Mouse (Mus musculus): ENCODE results near the gene Ppfibp1.

The Ppfibp1 gene

DNA sequence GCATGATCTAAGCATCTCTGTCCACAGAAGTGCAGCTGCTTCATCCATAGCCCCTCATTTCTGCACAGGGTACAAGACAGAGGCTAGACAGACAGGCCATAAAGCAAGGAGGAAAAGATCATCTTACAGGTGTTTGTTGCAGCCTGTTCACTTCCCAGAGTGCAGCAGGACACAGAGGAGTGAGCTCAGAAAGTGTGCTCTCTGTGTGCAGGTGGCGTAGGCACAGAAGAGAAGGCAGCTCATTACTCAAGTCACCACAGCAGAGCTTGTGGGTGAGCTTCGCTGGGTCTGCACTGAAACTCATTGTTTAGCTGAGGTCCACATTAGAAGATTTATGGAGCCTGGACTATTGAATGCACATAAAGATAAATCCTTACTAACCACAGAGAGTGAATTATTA lies 111.5 kb downstream of the Ppfibp1 start:
- no peak for DNase-seq

DNA sequence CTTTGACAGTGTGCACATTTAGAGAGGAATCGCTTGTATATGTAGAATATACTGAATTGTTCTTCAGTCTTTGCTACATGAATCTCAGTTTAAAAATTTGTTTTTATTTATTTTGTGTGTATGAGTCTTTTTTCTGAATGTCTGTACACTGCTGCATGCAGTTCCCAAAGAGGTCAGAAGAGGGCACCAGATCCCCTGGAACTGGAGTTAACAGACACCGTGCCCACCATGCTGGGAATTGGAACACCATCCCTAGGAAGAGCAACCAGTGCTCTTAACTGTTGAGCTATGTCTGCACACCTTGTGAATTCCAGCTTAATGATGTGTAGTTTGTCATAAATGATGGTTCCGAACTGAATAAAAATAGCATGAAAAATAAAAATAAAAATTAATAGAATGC lies 119.9 kb downstream of the Ppfibp1 start:
- DNase-seq = peak; percentile 86 to 92

DNA sequence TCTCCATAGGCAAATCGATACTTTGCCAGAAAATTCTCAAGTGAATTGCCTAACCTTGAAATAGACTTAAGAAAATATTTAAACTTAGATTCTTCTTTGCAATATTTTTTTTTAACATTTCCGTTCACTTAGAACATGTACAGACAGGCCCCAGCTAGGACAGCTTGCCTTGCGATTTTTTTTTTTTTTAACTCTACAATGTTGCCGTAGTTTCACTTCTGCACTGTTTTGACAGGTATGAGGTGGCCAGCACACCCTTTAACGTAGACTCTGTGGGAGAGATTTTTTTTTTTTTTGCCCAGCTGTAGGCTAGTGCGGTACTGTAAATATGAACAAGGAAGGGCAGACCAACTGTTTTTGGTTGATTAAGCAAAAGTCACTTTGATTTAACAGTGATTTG lies 122.1 kb downstream of the Ppfibp1 start:
- DNase-seq = no peak

DNA sequence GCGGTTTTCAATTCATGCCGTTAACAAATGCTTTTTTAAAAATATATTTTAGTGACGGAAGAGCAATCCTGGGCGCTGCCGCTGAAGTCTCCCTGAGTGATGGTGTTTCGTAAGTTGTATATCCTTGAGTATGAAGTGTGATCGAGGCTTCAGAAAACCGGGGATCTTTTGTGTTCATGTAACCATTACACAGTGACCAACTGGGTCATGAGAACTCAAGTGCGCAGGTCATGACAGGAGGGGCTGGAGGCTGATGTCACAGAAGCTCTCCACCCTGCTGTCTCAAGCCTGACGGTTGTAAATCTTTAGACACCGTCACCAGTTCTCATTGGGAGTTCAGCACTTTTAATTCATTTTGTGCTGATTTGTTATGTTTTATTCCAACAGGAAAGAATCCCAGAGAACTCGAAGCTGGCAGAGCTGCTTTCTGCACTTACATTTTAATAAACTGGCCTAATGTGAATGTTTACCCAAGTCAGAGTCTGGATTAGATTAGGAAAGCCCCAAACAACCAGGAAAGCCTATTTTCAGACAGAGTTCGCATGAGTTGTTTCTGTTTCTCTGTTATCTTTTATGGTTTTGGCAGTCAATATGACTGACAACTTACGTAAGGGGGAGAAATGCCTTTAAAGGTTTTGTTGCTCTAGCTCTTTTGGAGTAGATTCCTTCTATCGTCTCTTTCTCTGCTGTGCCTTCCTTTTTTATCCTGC lies 122.7 kb downstream of the Ppfibp1 start:
- no peak for DNase-seq

DNA sequence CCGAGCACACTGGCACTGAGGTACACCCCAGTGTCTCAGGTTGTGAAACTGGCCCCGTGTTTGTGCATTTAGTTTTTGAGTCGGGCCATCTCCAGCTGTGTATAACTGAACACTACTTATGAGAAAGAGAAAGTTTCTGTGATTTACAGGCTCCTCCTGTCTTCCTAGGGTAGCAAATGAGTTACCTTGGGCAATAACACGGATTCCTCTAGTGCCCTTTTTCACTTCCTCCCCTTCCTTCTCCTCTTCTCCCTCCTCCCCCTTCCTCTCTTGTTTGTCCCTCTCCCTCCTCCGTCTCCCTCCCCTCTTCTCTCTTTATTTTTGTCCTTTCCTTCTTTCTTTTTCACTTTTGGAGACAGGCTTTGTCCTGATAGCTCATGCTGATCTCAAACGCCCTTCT lies 123.3 kb downstream of the Ppfibp1 start:
- DNase-seq = no peak

DNA sequence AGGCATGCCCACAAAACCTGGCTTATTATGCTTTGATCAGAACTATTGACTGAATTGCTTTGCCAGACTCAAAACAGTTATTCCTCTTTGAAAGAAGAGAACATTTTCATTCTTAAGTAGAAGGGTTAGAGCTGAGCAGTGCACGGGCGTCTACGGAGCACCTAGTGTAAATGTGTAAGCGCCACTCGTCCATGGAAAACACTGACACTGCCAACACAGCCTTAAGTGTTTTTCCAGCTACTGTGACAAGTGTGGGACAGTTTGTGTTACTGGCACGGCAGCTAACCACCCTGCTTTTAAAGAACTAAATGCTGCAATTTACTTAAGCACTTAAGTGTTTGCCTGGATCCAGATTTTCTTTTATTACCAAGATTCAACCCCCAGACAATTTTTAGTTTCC lies 123.7 kb downstream of the Ppfibp1 start:
- DNase-seq = no peak

DNA sequence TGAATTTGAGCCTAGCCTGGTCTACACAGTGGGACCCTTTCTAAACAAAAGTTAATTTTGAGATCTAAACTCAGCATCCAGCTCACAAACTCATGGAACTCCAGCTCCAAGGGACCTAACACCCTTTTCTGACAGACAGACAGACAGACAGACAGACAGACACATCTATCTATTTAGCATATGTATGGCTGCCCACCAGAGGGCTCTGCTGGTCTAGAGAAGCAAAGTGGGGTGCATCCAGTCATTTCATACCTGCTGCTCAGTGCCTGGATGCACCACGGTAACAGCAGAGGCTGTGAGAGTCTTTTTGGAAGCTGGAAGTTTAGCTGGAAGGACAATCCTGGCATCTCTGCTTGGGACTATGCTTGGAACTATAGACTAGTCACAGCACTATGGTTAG lies 125.3 kb downstream of the Ppfibp1 start:
- DNase-seq = peak; percentile 40 to 46

DNA sequence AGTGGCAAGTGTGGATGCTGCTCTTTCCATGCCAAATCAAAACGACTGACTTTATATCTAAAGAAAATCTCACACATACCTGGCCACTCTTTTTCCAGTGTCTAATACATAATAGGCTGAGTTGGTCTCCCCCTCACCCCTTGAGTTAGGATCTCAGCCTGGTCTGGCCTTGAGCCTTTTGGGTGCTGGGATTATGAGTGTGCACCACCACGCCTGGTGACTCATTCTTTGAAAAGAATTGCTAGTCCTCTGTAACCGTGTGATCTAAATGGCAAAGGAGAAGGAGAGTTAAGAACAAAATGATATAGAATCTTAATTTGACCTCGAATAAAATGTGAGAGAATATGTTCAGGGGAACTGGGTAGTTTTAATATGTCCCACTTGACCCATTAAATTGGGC lies 129.6 kb downstream of the Ppfibp1 start:
- DNase-seq = no peak

DNA sequence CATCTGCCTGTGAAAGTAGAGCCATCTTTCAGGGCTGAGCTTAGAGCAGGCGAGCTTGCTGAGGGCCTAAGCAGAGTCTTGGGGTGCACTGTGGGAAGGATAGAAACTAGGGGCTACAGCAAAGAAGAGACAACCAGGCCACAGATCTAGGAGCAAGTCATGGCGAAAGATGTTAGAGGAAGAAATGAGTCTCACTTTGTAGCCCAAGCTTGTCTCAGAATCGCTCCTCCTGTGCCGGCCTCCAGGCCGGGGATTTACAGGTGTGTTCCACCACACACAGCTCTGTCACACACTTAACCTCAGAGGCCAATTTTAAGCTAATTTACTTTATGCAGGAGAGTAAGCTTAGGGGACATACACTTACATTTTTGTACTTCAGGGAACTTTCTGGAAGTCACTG lies 130.1 kb downstream of the Ppfibp1 start:
- no peak for DNase-seq

DNA sequence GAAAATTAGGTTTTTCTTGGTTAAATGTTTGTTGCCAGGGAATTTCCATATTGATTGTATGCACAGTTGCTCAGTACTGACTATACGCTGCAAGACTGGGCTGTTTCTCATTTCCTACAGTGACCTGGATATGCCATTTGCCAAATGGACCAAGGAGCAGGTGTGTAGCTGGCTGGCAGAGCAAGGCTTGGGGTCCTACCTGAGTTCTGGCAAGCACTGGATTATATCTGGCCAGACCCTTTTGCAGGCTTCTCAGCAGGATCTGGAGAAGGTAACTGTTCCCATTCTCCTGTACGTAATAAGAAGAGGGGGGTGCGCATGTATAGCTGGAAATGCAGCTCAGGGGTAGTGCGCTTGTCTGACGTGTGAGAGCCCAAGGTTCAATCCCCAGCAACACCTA lies 132.9 kb downstream of the Ppfibp1 start:
- DNase-seq = peak; percentile 50 to 78

DNA sequence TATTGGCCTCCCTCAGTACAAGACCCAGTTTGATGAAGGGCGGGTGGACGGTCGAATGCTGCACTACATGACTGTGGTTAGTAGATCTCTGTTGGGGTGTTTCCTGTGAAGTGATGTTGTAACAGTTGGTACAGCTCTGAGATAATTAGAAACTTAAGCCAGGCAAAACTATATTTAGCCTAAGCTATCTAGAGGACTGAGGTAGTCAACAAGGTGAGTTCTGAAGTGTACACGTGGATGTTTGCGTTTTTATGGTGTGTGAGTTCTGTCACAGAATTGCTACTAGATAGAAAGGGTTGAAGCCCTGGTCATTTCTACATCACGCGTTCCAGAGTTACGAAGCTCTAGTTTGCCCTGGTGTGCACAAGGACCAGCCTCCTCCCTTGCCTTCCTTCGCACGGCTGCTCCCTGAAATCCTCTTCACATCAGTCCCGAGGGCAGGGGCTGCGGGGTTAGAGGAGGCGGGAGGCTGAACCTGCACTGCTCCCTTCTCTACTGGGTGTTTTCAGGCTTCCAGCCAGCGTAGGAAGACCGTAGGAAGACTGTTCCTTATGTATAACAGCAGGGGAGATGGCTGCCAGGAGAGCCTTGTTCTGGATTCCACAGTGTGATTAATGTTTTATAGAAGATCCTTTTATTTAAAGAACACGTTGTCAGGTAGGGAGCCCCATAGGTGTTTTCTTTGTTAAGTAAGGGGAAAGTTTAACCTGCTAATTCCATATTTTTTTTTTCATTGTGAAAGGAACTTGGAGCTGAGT lies 134.3 kb downstream of the Ppfibp1 start:
- peak; percentile 15 to 38 for DNase-seq

DNA sequence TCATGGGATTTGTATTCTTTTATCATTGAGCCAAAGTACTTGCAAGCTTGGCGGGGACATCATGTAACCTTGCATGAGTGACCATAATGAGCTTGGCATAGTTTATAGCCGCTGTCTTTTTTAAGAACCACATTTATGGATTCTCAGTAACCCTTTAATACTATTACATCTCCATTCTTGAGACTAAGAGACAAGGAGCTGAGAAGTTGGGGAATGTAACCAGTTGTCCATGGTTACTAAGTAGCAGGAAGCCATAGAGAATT lies 134.8 kb downstream of the Ppfibp1 start:
- no peak for DNase-seq

DNA sequence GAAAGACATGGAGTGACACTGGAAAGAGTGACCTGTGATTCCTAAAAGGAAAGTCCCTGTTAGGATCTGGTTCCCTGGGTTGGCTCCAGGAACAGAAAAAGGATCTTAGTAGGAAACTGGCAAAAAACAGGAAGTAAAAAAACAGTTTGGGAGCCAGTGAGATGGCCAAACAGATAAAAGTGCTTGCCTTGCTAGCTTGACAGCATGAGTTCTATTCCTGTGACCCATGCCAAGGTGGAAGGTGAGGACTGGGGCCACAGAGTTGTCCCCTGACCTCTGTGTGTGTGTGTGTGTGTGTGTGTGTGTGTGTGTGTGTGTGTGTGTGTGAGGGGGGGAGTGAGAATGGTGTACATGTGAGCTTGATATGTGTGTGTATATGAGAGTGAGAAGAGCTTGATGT lies 135.3 kb downstream of the Ppfibp1 start:
- no peak for DNase-seq

DNA sequence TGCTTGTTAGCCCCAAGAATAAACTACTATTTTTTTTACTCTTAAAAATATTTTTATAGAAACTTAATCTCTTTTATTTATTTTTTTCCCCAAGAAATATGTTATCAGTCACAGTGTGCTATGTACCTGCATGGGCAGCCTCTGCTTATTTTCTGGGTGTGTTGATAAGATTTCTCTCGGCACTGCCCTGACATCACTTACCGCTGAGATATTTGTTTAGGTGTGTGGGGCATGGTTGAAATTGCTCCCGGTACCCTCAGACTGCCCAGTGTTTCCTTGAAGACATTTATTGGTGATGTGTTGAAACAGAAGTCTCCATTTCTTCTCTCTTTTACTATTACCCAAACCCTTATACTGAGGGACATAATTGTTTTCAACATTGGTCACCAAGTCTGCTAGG lies 136.5 kb downstream of the Ppfibp1 start:
- DNase-seq = no peak

DNA sequence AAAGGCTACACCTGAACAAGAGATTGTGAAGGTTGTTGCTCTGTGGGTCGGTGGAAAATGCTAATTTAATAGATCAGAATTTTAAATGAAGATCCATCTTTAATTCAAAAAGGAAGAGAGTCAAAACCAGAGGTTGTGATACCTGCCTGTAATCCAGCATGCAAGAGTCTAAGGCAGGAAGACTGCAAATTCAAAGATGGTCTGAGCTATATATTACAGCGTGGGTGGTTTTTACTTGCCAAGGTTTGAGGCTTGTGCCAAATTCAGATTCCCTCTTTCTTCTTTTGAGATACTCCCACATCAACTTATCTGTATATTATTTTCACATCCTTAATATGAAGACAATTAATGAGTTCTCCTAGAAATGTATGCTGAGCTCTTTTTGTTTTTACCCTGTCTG lies 140.1 kb downstream of the Ppfibp1 start:
- no peak for DNase-seq

DNA sequence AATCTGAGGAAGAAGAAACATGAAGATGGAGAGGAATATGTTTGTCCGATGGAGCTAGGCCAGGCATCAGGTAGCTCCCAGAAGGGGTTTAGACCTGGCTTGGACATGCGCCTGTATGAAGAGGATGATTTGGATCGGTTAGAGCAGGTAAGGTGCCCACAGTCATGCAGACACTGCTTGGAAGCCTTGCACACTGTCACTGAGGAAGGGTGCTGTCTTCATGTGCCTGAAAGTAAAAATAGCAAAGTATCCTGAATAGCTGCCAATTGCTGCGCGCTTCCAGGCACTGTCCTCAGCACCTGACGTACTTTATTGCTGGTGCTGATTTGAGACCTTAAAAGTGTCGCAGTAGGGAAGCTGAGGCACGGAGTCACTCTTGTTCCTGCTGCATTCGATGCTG lies 141.3 kb downstream of the Ppfibp1 start:
- DNase-seq = peak; percentile 31 to 69

DNA sequence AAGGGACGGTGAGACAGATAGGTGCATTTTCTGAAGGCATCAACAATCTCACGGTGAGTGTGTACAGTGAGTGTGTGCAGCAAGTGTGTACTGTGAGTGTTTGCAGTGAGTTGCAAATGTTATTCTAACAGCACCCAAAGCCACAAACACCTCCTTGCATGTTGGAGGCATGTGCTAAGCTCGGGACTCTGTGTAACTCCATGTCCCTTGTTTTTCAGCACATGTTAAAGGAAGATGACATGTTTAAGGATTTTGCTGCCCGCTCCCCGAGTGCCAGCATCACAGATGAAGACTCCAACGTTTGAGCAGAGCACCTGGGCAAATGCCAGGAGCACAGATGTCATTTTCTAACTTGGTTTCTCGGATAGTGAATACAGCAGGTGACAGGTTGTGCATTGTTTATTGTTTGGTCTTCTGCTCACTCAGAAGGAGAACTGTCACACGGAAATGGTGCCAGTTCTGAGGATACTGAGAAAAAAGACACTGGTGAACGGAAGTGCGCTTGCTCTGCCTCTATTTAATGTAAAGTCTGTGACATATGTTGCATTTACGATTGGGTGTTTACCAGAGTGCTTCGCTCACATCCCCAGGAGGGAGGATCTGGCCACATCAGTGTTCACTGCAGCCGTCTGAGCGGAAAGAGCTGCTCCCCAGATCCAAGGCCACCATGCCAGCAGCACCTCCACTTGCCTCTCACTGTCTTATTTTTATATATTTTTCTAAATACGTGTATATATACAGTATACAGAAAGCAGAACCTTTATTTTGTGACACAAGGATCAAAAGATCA lies 142.0 kb downstream of the Ppfibp1 start:
- peak; percentile 70 to 72 for DNase-seq

DNA sequence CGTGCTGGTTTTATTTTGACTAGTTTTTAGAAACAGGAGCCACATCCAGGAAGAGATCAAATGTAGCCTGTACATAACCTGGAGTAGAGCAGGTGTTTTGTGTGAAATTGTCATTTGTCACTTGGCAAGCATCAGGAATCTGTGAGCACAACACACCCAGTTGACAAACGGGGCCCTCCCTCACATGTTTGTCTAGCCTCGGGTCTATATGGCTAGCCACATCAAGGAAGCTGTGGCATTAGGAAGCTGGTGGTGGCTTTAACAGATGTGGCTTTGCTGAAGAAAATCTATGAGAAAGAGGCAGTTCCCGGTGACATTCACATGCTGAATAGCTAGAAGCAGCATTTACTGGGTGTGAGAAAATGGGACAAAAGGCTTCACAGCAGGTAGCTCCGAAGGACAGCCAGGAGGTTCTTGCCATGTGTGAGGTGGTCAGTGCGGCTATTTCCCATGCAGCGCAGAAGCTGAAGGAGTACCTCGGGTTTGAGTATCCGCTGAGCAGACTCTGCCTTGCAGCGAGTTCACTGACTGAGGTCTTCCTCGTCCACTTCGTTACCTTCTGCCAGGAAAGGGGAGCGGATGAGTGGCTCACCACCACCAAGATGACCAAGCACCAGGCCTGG lies 144.1 kb downstream of the Ppfibp1 start, which contains the start of gene Rep15:
Rep15 (plus strand) TSS at position 282 of the 623 bp plus-strand sequence.
- peak; percentile 14 to 38 for DNase-seq

DNA sequence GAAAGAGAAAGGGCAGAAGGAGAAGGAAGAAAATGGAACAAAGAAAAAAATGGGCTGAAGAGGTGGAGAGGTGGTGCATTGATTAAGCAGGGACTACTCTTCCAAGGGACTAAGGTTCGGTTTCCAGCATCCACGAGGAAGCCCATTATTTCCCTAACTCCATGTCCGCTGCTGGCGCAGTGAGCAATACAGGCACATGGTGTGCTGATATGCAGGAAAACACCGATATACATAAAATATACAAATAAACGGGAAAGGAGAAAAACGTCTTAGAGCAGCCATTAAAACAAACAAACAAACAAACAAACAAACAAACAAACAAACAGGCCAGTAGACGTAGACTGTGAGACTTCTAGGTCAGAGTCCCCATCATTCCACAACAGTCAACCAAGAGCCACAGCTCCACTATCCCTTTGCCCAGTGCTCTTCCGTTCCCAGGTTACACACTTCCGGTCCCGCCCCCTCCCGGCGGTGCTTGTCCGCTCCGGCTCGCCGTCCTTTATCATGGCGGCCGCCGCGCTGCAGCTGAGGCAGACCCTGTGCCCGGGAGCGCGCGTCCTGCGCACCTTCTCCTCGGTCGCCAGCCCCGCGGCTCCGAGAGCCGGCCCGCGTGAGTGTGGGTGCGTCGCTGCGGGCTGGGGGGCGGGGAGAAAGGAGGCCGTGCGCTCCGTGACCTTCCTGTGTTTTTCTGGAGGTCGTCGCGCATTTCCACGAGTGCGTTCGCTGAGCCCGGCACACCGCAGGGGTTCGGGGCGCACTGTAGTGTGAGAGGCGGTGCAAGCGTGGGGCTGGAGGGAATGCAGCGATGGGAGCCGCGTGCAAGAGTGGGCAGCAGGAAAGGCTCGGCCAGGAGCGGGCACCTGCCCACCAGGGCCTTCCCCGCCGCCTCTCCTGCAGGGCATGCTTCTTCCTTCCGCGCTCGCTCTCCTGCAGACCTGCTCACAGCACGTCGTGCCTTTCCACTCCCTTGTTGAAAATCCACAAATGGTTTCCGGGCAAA lies 154.3 kb downstream of the Ppfibp1 start, which contains the start of gene Mrps35:
Mrps35 (plus strand) TSS at position 474 of the 1,000 bp plus-strand sequence.
- peak; percentile 95 to 96 for DNase-seq

DNA sequence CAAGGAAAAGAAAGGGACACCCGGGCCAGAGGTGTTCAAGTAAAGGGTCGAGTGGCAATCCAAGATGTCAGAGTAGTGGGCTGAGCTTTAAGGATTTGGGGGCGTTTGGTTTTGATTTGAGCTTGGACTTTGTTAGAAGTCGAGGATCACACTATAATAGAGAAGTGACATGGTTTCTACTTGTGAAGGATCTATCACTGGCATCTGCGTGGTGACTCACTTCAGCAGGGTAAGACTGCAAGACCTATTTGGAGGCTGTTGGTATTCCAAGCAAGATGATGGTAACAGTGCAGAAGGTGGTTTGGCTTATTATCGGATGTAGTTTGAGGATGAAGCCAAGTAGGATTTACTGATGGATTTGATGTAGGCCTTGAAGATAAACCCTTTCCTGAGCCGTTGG lies 155.3 kb downstream of the Ppfibp1 start:
- no peak for DNase-seq

DNA sequence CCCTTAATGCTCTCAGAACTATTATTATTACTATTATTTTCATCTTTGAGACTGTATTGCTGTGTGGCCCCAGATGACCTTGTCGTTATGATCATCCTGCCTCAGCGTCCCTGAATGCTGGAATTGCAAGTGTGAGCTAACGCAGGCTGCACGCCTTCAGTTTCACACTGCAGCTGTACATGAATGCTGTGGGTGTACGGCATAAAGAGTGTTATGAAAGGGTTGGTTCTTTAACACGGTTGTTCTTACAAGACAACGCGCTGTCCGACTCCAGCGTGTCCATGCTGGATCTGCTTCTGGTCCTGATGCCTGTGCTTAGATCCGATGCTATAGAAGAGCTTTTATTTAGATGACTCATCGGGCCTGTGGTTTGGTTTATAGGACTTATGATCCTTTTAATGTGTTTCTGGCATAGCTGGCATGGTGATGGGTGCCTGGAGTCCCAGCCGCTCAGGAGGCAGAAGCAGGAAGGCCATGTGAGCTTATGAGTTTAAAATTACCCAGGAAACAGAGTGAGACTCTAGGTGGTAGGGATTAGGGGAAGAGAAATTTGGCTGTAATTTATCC lies 161.0 kb downstream of the Ppfibp1 start:
- no peak for DNase-seq

DNA sequence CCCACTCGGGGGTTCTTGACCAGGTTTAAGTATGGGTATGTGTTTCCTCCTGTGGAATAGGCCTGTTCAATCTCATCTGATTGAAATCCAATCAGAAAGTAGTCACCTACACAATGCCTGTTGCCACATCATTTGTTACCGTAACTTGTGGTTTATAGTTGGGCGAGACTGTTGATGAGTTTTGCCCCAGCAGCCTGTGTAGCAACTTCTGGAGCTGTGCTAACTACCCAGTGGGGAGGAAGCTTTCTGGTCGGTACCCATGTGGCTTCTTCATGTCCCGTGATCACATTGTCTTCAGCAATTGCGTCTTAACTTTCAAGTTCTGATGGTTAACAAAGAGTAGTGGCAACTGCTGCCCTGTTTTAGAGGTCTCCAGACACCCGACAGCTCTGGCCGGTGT lies 163.4 kb downstream of the Ppfibp1 start:
- DNase-seq = no peak
